Mouse (Mus musculus): ENCODE data around the gene Cfap97d2. TPM values are rescaled to one million over a fixed set of nuclear protein-coding genes. Genes with fewer than 3 reads are reported as not detected.

Gene Cfap97d2
- polyA plus RNA-seq, 1 experiment from 2014 or later = not detected

- 34% methylated on average over 12 of the region's 12 CpGs for WGBS
- peak overlapping the region; percentile 74 for H3K4me2 ChIP-seq
- no peak for ATAC-seq (ENCODE audit: extremely low read depth, insufficient number of reproducible peaks, low FRiP score, low TSS enrichment)
- H3K4me1 ChIP-seq = peaks cover 78% of the 10 kb centered on the region
- H3K27me3 ChIP-seq (replicated peaks) = peaks cover 7% of the 10 kb centered on the region; the same call in 1 of the 2 replicates
- H3K9ac ChIP-seq = 0 out of 2 replicates have a peak overlapping the region, but pooled peaks have one; percentile 89
- no peaks in the 10 kb centered on the region for H3K9me3 ChIP-seq
- no peaks in the 10 kb centered on the region for H3K36me3 ChIP-seq
- H3K27ac ChIP-seq (replicated peaks) = peak overlapping the region; percentile 88; the same call in 1 of the 2 replicates
- H3K4me3 ChIP-seq = 0 out of 2 replicates have a peak overlapping the region, but pooled peaks have one; percentile 82
Measured at GRCm38 (mm10) chr8:13674294-13675010, 31.2 kb upstream of the Cfap97d2 start.

GRCm38 (mm10) chr8:13675121-13675520 lies 30.6 kb upstream of the Cfap97d2 start:
- 54% methylated on average over 4 of the region's 4 CpGs for WGBS
- peaks cover 7% of the 10 kb centered on the region; the same call in 1 of the 2 replicates for H3K27me3 ChIP-seq (replicated peaks)
- H3K4me2 ChIP-seq = peak overlapping the region; percentile 74
- H3K9ac ChIP-seq = peak overlapping the region; percentile 89
- no peaks in the 10 kb centered on the region for H3K36me3 ChIP-seq
- no peaks in the 10 kb centered on the region for H3K9me3 ChIP-seq
- ATAC-seq (ENCODE audit: extremely low read depth, insufficient number of reproducible peaks, low FRiP score, low TSS enrichment) = no peak
- H3K4me3 ChIP-seq = peak overlapping the region; percentile 82
- H3K27ac ChIP-seq (replicated peaks) = peak overlapping the region; percentile 88; the same call in 1 of the 2 replicates
- peaks cover 74% of the 10 kb centered on the region for H3K4me1 ChIP-seq

GRCm38 (mm10) chr8:13675524-13675923 lies 30.2 kb upstream of the Cfap97d2 start:
- H3K27me3 ChIP-seq (replicated peaks) = peaks cover 11% of the 10 kb centered on the region
- peak overlapping the region; percentile 82 for H3K4me3 ChIP-seq
- no peaks in the 10 kb centered on the region for H3K36me3 ChIP-seq
- peak overlapping the region; percentile 74 for H3K4me2 ChIP-seq
- WGBS = 35% methylated on average over 8 of the region's 8 CpGs
- H3K27ac ChIP-seq (replicated peaks) = peak overlapping the region; percentile 88
- peak overlapping the region; percentile 89 for H3K9ac ChIP-seq
- ATAC-seq (ENCODE audit: extremely low read depth, insufficient number of reproducible peaks, low FRiP score, low TSS enrichment) = no peak
- peaks cover 70% of the 10 kb centered on the region for H3K4me1 ChIP-seq
- no peaks in the 10 kb centered on the region for H3K9me3 ChIP-seq

- no peaks in the 10 kb centered on the region for H3K36me3 ChIP-seq
- H3K27ac ChIP-seq (replicated peaks) = peak overlapping the region; percentile 88
- H3K27me3 ChIP-seq (replicated peaks) = peaks cover 14% of the 10 kb centered on the region
- H3K9me3 ChIP-seq = no peaks in the 10 kb centered on the region
- 1% methylated on average over 12 of the region's 12 CpGs for WGBS
- H3K9ac ChIP-seq = peak overlapping the region; percentile 89
- peaks cover 63% of the 10 kb centered on the region for H3K4me1 ChIP-seq
- ATAC-seq (ENCODE audit: extremely low read depth, insufficient number of reproducible peaks, low FRiP score, low TSS enrichment) = no peak
- peak overlapping the region; percentile 74 for H3K4me2 ChIP-seq
- H3K4me3 ChIP-seq = peak overlapping the region; percentile 82
Measured at GRCm38 (mm10) chr8:13676302-13676700, 29.4 kb upstream of the Cfap97d2 start.

GRCm38 (mm10) chr8:13676701-13677412 lies 28.8 kb upstream of the Cfap97d2 start:
- no peaks in the 10 kb centered on the region for H3K9me3 ChIP-seq
- peaks cover 14% of the 10 kb centered on the region for H3K27me3 ChIP-seq (replicated peaks)
- WGBS = under 1% methylated on average over 47 of the region's 47 CpGs
- peak overlapping the region; percentile 74 for H3K4me2 ChIP-seq
- peak overlapping the region; percentile 82 for H3K4me3 ChIP-seq
- H3K27ac ChIP-seq (replicated peaks) = peak overlapping the region; percentile 88
- no peaks in the 10 kb centered on the region for H3K36me3 ChIP-seq
- peaks cover 57% of the 10 kb centered on the region for H3K4me1 ChIP-seq
- H3K9ac ChIP-seq = peak overlapping the region; percentile 89
- ATAC-seq (ENCODE audit: extremely low read depth, insufficient number of reproducible peaks, low FRiP score, low TSS enrichment) = peak; percentile 16

GRCm38 (mm10) chr8:13677413-13677883 lies 28.2 kb upstream of the Cfap97d2 start, which contains the start of gene Rasa3:
TSS of gene Rasa3 (minus strand) at chr8:13677603.
- peak within 1 kb of the TSS; percentile 74 for H3K4me2 ChIP-seq
- H3K9ac ChIP-seq = peak within 1 kb of the TSS; percentile 89
- H3K9me3 ChIP-seq = no peaks in the 10 kb centered on the region
- peaks cover 14% of the 10 kb centered on the region for H3K27me3 ChIP-seq (replicated peaks)
- H3K4me1 ChIP-seq = peaks cover 51% of the 10 kb centered on the region
- under 1% methylated on average over 33 of the region's 42 CpGs for WGBS
- H3K4me3 ChIP-seq = peak within 1 kb of the TSS; percentile 82
- ATAC-seq (ENCODE audit: extremely low read depth, insufficient number of reproducible peaks, low FRiP score, low TSS enrichment) = peak; percentile 90
- peak within 1 kb of the TSS; percentile 88 for H3K27ac ChIP-seq (replicated peaks)
- no peaks in the 10 kb centered on the region for H3K36me3 ChIP-seq

- Histone ChIP-seq H3K4me2 (peak overlapping the region; percentile 74), H3K4me1 (peaks cover 44% of the 10 kb centered on the region), H3K27me3 (replicated peaks) (peaks cover 14% of the 10 kb centered on the region), H3K4me3 (peak overlapping the region; percentile 82), H3K27ac (replicated peaks) (no peak overlapping the region), H3K9me3 (no peaks in the 10 kb centered on the region), H3K36me3 (no peaks in the 10 kb centered on the region), H3K9ac (peak overlapping the region; percentile 68; the same call in 1 of the 2 replicates)
- ATAC-seq (ENCODE audit: extremely low read depth, insufficient number of reproducible peaks, low FRiP score, low TSS enrichment) = no peak
- WGBS = 34% methylated on average over 8 of the region's 8 CpGs
Measured at GRCm38 (mm10) chr8:13678182-13678581, 27.5 kb upstream of the Cfap97d2 start.

GRCm38 (mm10) chr8:13684131-13684530 lies 21.6 kb upstream of the Cfap97d2 start:
- no peaks in the 10 kb centered on the region for H3K36me3 ChIP-seq
- H3K4me1 ChIP-seq = peaks cover 14% of the 10 kb centered on the region
- no peak overlapping the region for H3K4me3 ChIP-seq
- 55% methylated on average over 7 of the region's 7 CpGs for WGBS
- no peak overlapping the region for H3K27ac ChIP-seq (replicated peaks)
- no peak overlapping the region for H3K4me2 ChIP-seq
- no peak for ATAC-seq (ENCODE audit: extremely low read depth, insufficient number of reproducible peaks, low FRiP score, low TSS enrichment)
- no peak overlapping the region for H3K9ac ChIP-seq
- peaks cover 7% of the 10 kb centered on the region for H3K27me3 ChIP-seq (replicated peaks)
- H3K9me3 ChIP-seq = no peaks in the 10 kb centered on the region

- WGBS = 81% methylated on average over 16 of the region's 16 CpGs
- Histone ChIP-seq H3K4me3 (no peak overlapping the region), H3K27ac (replicated peaks) (no peak overlapping the region), H3K9ac (no peak overlapping the region), H3K36me3 (no peaks in the 10 kb centered on the region), H3K9me3 (no peaks in the 10 kb centered on the region), H3K4me2 (no peak overlapping the region), H3K4me1 (peaks cover 8% of the 10 kb centered on the region), H3K27me3 (replicated peaks) (peaks cover under 1% of the 10 kb centered on the region)
- ATAC-seq (ENCODE audit: extremely low read depth, insufficient number of reproducible peaks, low FRiP score, low TSS enrichment) = no peak
Measured at GRCm38 (mm10) chr8:13685674-13686314, 19.9 kb upstream of the Cfap97d2 start.

GRCm38 (mm10) chr8:13686426-13686825 lies 19.3 kb upstream of the Cfap97d2 start:
- H3K27me3 ChIP-seq (replicated peaks) = no peaks in the 10 kb centered on the region; the same call in 1 of the 2 replicates
- H3K9me3 ChIP-seq = no peaks in the 10 kb centered on the region
- H3K27ac ChIP-seq (replicated peaks) = no peak overlapping the region
- ATAC-seq (ENCODE audit: extremely low read depth, insufficient number of reproducible peaks, low FRiP score, low TSS enrichment) = no peak
- H3K4me1 ChIP-seq = peaks cover 8% of the 10 kb centered on the region
- no peaks in the 10 kb centered on the region for H3K36me3 ChIP-seq
- no peak overlapping the region for H3K4me2 ChIP-seq
- 68% methylated on average over 7 of the region's 7 CpGs for WGBS
- no peak overlapping the region for H3K4me3 ChIP-seq
- no peak overlapping the region for H3K9ac ChIP-seq

All from heart, embryonic 13.5 days (tissue).